Mouse (Mus musculus) layer of hippocampus, adult 9-10 months (tissue): Measurements from ENCODE around the gene Syne3.

ENCODE experiments used
- DNase-seq: peaks from one replicate; pipeline ENCODE4 v3.0.0; 2022; ENCODE audit warnings: low spot score

Syne3 gene

GRCm38 (mm10) chr12:104925035-104925434, 84.6 kb downstream of the Syne3 start:
- DNase-seq, result no peak

- DNase-seq, result no peak
These were observed 85.1 kb downstream of the Syne3 start for GRCm38 (mm10) chr12:104924546-104924945.

GRCm38 (mm10) chr12:104923948-104924388, 85.6 kb downstream of the Syne3 start:
- no peak for DNase-seq

GRCm38 (mm10) chr12:104922647-104923046, 87.0 kb downstream of the Syne3 start:
- DNase-seq, result no peak

- DNase-seq, result no peak
These were observed 88.5 kb downstream of the Syne3 start for GRCm38 (mm10) chr12:104921071-104921470.

- DNase-seq, result no peak
These were observed 90.4 kb downstream of the Syne3 start for GRCm38 (mm10) chr12:104919247-104919646.

- no peak for DNase-seq
These were observed 91.7 kb downstream of the Syne3 start for GRCm38 (mm10) chr12:104917927-104918326.

- DNase-seq, result no peak
These were observed 92.3 kb downstream of the Syne3 start for GRCm38 (mm10) chr12:104917297-104917696.

- no peak for DNase-seq
These were observed 92.8 kb downstream of the Syne3 start for GRCm38 (mm10) chr12:104916776-104917175.

GRCm38 (mm10) chr12:104915681-104916080, 93.9 kb downstream of the Syne3 start:
- no peak for DNase-seq

GRCm38 (mm10) chr12:104912990-104913389, 96.6 kb downstream of the Syne3 start:
- no peak for DNase-seq

GRCm38 (mm10) chr12:104912281-104912933, 97.2 kb downstream of the Syne3 start:
- DNase-seq, result no peak

GRCm38 (mm10) chr12:104909750-104910149, 99.9 kb downstream of the Syne3 start:
- DNase-seq, result no peak

GRCm38 (mm10) chr12:104908986-104909385, 100.6 kb downstream of the Syne3 start:
- no peak for DNase-seq

- DNase-seq, result no peak
These were observed 101.4 kb downstream of the Syne3 start for GRCm38 (mm10) chr12:104908024-104908781.

GRCm38 (mm10) chr12:104907133-104907532, 102.5 kb downstream of the Syne3 start:
- DNase-seq, result no peak

- no peak for DNase-seq
These were observed 105.5 kb downstream of the Syne3 start for GRCm38 (mm10) chr12:104904138-104904537.

- no peak for DNase-seq
These were observed 107.1 kb downstream of the Syne3 start for GRCm38 (mm10) chr12:104902392-104903053.

GRCm38 (mm10) chr12:104901320-104901719, 108.3 kb downstream of the Syne3 start:
- no peak for DNase-seq

GRCm38 (mm10) chr12:104899835-104900234, 109.8 kb downstream of the Syne3 start:
- no peak for DNase-seq

GRCm38 (mm10) chr12:104899161-104899560, 110.4 kb downstream of the Syne3 start:
- no peak for DNase-seq

GRCm38 (mm10) chr12:104898718-104899117, 110.9 kb downstream of the Syne3 start:
- DNase-seq, result no peak

- no peak for DNase-seq
These were observed 112.5 kb downstream of the Syne3 start for GRCm38 (mm10) chr12:104897051-104897618.
